In genomic region chr8:89872768-89873167, GRCm38 (mm10) we compare ENCODE assay signal across 16 mouse cellular contexts.
DNase-seq lines count a peak whose midpoint lies in the region; ATAC-seq and TF ChIP-seq lines count a peak whose summit lies in the region.
"Had no signal": no experiment of that assay in that cellular context is flagged by ENCODE, and none has a peak within 500 bp of the region (broad histone marks: within the 10 kb centered on the region; RNA-seq: fewer than 3 reads in every experiment).

No protein-coding gene starts in this region.

- H3K4me3 ChIP-seq in hindbrain, embryonic 11.5 days (ENCODE audit: low read depth, low read length): no peak overlapping the region
- H3K4me3 ChIP-seq in hindbrain, embryonic 14.5 days (replicated peaks; ENCODE audit: low read length): no peak overlapping the region
- H3K4me3 ChIP-seq in midbrain, postnatal 0 days (ENCODE audit: low read depth, low read length): no peak overlapping the region
- H3K4me3 ChIP-seq in midbrain, embryonic 13.5 days (replicated peaks): no peak overlapping the region
- H3K4me3 ChIP-seq: hindbrain, embryonic 15.5 days; myocyte had no signal

- H3K27ac ChIP-seq in hindbrain, embryonic 11.5 days (ENCODE audit: low read depth, low read length): no peak overlapping the region
- no peak overlapping the region for H3K27ac ChIP-seq in hindbrain, embryonic 14.5 days
- 0 out of 2 replicates have a peak overlapping the region, but pooled peaks have one; percentile 12 for H3K27ac ChIP-seq in midbrain, postnatal 0 days (ENCODE audit: low read depth, low read length)
- H3K27ac ChIP-seq in midbrain, embryonic 13.5 days: no peak overlapping the region
- H3K27ac ChIP-seq: hindbrain, embryonic 15.5 days had no signal

- H3K4me2 ChIP-seq in hindbrain, embryonic 11.5 days (replicated peaks; ENCODE audit: low read depth, low read length): no peak overlapping the region
- H3K4me2 ChIP-seq in hindbrain, embryonic 14.5 days (replicated peaks): no peak overlapping the region
- H3K4me2 ChIP-seq in midbrain, postnatal 0 days (ENCODE audit: low read depth, low read length, poor library complexity, severe bottlenecking): no peak overlapping the region
- H3K4me2 ChIP-seq in midbrain, embryonic 13.5 days (replicated peaks): no peak overlapping the region
- H3K4me2 ChIP-seq: hindbrain, embryonic 15.5 days had no signal

- H3K4me1 ChIP-seq in hindbrain, embryonic 11.5 days (replicated peaks; ENCODE audit: control insufficient read depth, insufficient read depth, low read length): no peaks in the 10 kb centered on the region
- 0 out of 2 replicates have a peak, but pooled peaks cover 3% of the 10 kb centered on the region for H3K4me1 ChIP-seq in hindbrain, embryonic 14.5 days (replicated peaks; ENCODE audit: control insufficient read depth, insufficient read depth, low read length)
- peaks cover 5% of the 10 kb centered on the region; the same call in 1 of the 2 replicates for H3K4me1 ChIP-seq in midbrain, postnatal 0 days (ENCODE audit: insufficient read depth, low read length)
- H3K4me1 ChIP-seq in midbrain, embryonic 13.5 days (replicated peaks): peaks cover 10% of the 10 kb centered on the region

- intact Hi-C loops in heart, postnatal 36 days (cut with DNase I): no loop called here

- no peak for ATAC-seq in hindbrain, embryonic 11.5 days (ENCODE audit: low FRiP score)
- no peak for ATAC-seq in hindbrain, embryonic 14.5 days (ENCODE audit: low FRiP score)
- ATAC-seq in midbrain, postnatal 0 days (ENCODE audit: low FRiP score): no peak
- no peak for ATAC-seq in midbrain, embryonic 13.5 days
- ATAC-seq: intestine, postnatal 0 days had no signal

- TF ChIP-seq CTCF in midbrain, postnatal 0 days (IDR thresholded peaks at IDR 0.05): no peak

- 46% methylated on average over 5 of the region's 5 CpGs for WGBS in hindbrain, embryonic 11.5 days
- WGBS in hindbrain, embryonic 14.5 days: 31% methylated on average over 5 of the region's 5 CpGs
- 42% methylated on average over 5 of the region's 5 CpGs for WGBS in midbrain, postnatal 0 days
- WGBS in midbrain, embryonic 13.5 days: 41% methylated on average over 5 of the region's 5 CpGs

- H3K9ac ChIP-seq in hindbrain, embryonic 11.5 days (ENCODE audit: low read depth, low read length): no peak overlapping the region
- H3K9ac ChIP-seq in hindbrain, embryonic 14.5 days: no peak overlapping the region
- H3K9ac ChIP-seq in midbrain, postnatal 0 days (replicated peaks; ENCODE audit: low read length, poor library complexity, severe bottlenecking): no peak overlapping the region
- H3K9ac ChIP-seq in midbrain, embryonic 13.5 days (replicated peaks): no peak overlapping the region
- H3K9ac ChIP-seq: hindbrain, embryonic 15.5 days had no signal

- H3K27me3 ChIP-seq in hindbrain, embryonic 11.5 days (ENCODE audit: control insufficient read depth, insufficient read depth, low read length): no peaks in the 10 kb centered on the region
- no peaks in the 10 kb centered on the region for H3K27me3 ChIP-seq in hindbrain, embryonic 14.5 days (ENCODE audit: control insufficient read depth, insufficient read depth, low read length)
- H3K27me3 ChIP-seq in midbrain, postnatal 0 days (ENCODE audit: insufficient read depth, low read length): no peaks in the 10 kb centered on the region
- no peaks in the 10 kb centered on the region for H3K27me3 ChIP-seq in midbrain, embryonic 13.5 days
- H3K27me3 ChIP-seq: hindbrain, embryonic 15.5 days had no signal

- H3K9me3 ChIP-seq in hindbrain, embryonic 11.5 days (ENCODE audit: control insufficient read depth, low read length): no peaks in the 10 kb centered on the region
- no peaks in the 10 kb centered on the region for H3K9me3 ChIP-seq in hindbrain, embryonic 14.5 days (ENCODE audit: control insufficient read depth, low read length)
- H3K9me3 ChIP-seq in midbrain, postnatal 0 days (ENCODE audit: low read length): no peaks in the 10 kb centered on the region
- H3K9me3 ChIP-seq in midbrain, embryonic 13.5 days: no peaks in the 10 kb centered on the region
- H3K9me3 ChIP-seq: hindbrain, embryonic 15.5 days had no signal

- peak; percentile 38 for DNase-seq in hindbrain, embryonic 11.5 days (ENCODE audit: low spot score)
- DNase-seq in hindbrain, embryonic 14.5 days (ENCODE audit: low spot score): no peak
- peak; percentile 24 for DNase-seq in midbrain, postnatal 0 days (ENCODE audit: low spot score)
- peak; percentile 12 for DNase-seq in embryo, embryonic 11 days
- peak; percentile 31 for DNase-seq in layer of hippocampus, postnatal 36 days
- DNase-seq in B cell, adult 2 months: no peak
- DNase-seq in heart, postnatal 36 days: no peak
- DNase-seq: adrenal gland, postnatal 36 days; cerebellum, adult 9-10 months; gastrocnemius, postnatal 25 days; kidney, postnatal 10 days; lung, adult 18-20 months had no signal

- no peaks in the 10 kb centered on the region for H3K36me3 ChIP-seq in hindbrain, embryonic 11.5 days (ENCODE audit: control insufficient read depth, insufficient read depth, low read length)
- no peaks in the 10 kb centered on the region for H3K36me3 ChIP-seq in hindbrain, embryonic 14.5 days (replicated peaks; ENCODE audit: control insufficient read depth, insufficient read depth)
- no peaks in the 10 kb centered on the region for H3K36me3 ChIP-seq in midbrain, postnatal 0 days (ENCODE audit: insufficient read depth, low read length)
- H3K36me3 ChIP-seq in midbrain, embryonic 13.5 days: no peaks in the 10 kb centered on the region
- H3K36me3 ChIP-seq: hindbrain, embryonic 15.5 days had no signal

Comparison
In these comparisons a context has a peak if more than half of its experiments do, and no peak if none do; other contexts are left out.
1. DNase-seq: peak in hindbrain, embryonic 11.5 days (single experiment), midbrain, postnatal 0 days (single experiment), embryo, embryonic 11 days (single experiment) and layer of hippocampus, postnatal 36 days (2 of 2); none in hindbrain, embryonic 14.5 days (single experiment), B cell, adult 2 months (0 of 2) and heart, postnatal 36 days (0 of 2).